Mouse (Mus musculus) testis, adult 2 months (tissue): ENCODE measurements around the gene Cmtm4. TPM values are rescaled to one million over a fixed set of nuclear protein-coding genes. Genes with fewer than 3 reads are reported as not detected.

Source experiments
- H3K27ac ChIP-seq: fragments of 200-500 bp; 2 replicates; pipeline ENCODE4 v1.5.1; 2012; ENCODE audit warnings: low read depth, low read length; ENCODE audit not compliant: control insufficient read depth, insufficient read depth
- H3K27me3 ChIP-seq: fragments of 200-500 bp; 2 replicates; pipeline ENCODE4 v1.6.1; 2012; ENCODE audit warnings: mild to moderate bottlenecking, low read length, moderate library complexity; ENCODE audit not compliant: control insufficient read depth, insufficient read depth
- H3K36me3 ChIP-seq: fragments of 200-500 bp; 2 replicates; pipeline ENCODE4 v1.6.1; 2012; ENCODE audit warnings: mild to moderate bottlenecking, low read length; ENCODE audit not compliant: control insufficient read depth, insufficient read depth
- H3K4me1 ChIP-seq: fragments of 200-500 bp; 2 replicates; pipeline ENCODE4 v1.6.1; 2012; ENCODE audit warnings: low read length; ENCODE audit not compliant: control insufficient read depth, insufficient read depth
- H3K4me3 ChIP-seq: fragments of 200-500 bp; 2 replicates; pipeline ENCODE4 v1.5.1; 2012; ENCODE audit warnings: low read depth, mild to moderate bottlenecking, low read length, moderate library complexity, mixed read lengths; ENCODE audit not compliant: control insufficient read depth
- CTCF ChIP-seq: fragments of 200-500 bp; IDR thresholded peaks from 2 replicates; pipeline ENCODE4 v1.5.1; 2012; ENCODE audit warnings: low read depth, mild to moderate bottlenecking, inconsistent platforms, low read length, moderate library complexity; ENCODE audit not compliant: control insufficient read depth, insufficient read depth, insufficient replicate concordance
- POLR2A ChIP-seq: fragments of 200-500 bp; IDR thresholded peaks from 2 replicates; pipeline ENCODE4 v1.6.1; 2012; ENCODE audit warnings: low read depth, mild to moderate bottlenecking, inconsistent platforms, low read length, moderate library complexity; ENCODE audit not compliant: control insufficient read depth
- polyA plus RNA-seq: library from polyadenylated mRNA; depleted of rRNA; stranded (reverse); fragments of >200 nt; gene quantifications from 2 replicates; pipeline ENCODE4 v1.2.3, GENCODE M21; 2012; rRNA removed

The Cmtm4 gene
- polyA plus RNA-seq: 2.0 and 2.2 TPM in 2 replicates

GRCm38 (mm10) chr8:104395703-104396357 lies at the start of gene Cmtm4:
Gene Cmtm4 (minus strand): TSS chr8:104395807.
- Histone ChIP-seq H3K27ac (no peak within 1 kb of the TSS), H3K27me3 (no peaks in the 10 kb centered on the region), H3K36me3 (no peaks in the 10 kb centered on the region), H3K4me1 (peaks cover 12% of the 10 kb centered on the region), H3K4me3 (peak within 1 kb of the TSS; percentile 90)
- TF ChIP-seq CTCF (no peak), POLR2A (no peak)

GRCm38 (mm10) chr8:104445248-104445647 lies 49.6 kb upstream of the Cmtm4 start:
- Histone ChIP-seq H3K4me1 (peaks cover 4% of the 10 kb centered on the region), H3K27ac (no peak overlapping the region), H3K36me3 (no peaks in the 10 kb centered on the region), H3K4me3 (no peak overlapping the region), H3K27me3 (no peaks in the 10 kb centered on the region)
- TF ChIP-seq CTCF: no peak
- TF ChIP-seq POLR2A: no peak

- H3K4me3 ChIP-seq: peak overlapping the region; percentile 91
- TF ChIP-seq CTCF (no peak), POLR2A (no peak)
- no peaks in the 10 kb centered on the region; the same call in 1 of the 2 replicates for H3K36me3 ChIP-seq
- peak overlapping the region; percentile 95; the same call in 1 of the 2 replicates for H3K27ac ChIP-seq
- no peaks in the 10 kb centered on the region for H3K27me3 ChIP-seq
- H3K4me1 ChIP-seq: peaks cover 4% of the 10 kb centered on the region
These were observed 47.6 kb upstream of the Cmtm4 start for GRCm38 (mm10) chr8:104443125-104443679.

- H3K4me3 ChIP-seq: peak within 1 kb of the TSS; percentile 91
These were observed 46.9 kb upstream of the Cmtm4 start, which contains the start of gene Dync1li2 for GRCm38 (mm10) chr8:104442299-104443124. Gene Dync1li2 (minus strand): TSS chr8:104443047.

GRCm38 (mm10) chr8:104441613-104442012 lies 46.0 kb upstream of the Cmtm4 start:
- Histone ChIP-seq H3K4me3 (peak overlapping the region; percentile 91), H3K27ac (no peak overlapping the region), H3K27me3 (no peaks in the 10 kb centered on the region), H3K36me3 (no peaks in the 10 kb centered on the region; the same call in 1 of the 2 replicates), H3K4me1 (peaks cover 4% of the 10 kb centered on the region)
- TF ChIP-seq CTCF (no peak), POLR2A (no peak)

More at GRCm38 (mm10) chr8:104442299-104443124, 46.9 kb upstream of the Cmtm4 start, which contains the start of gene Dync1li2:
- Histone ChIP-seq H3K27me3 (no peaks in the 10 kb centered on the region), H3K27ac (peak within 1 kb of the TSS; percentile 95), H3K4me1 (peaks cover 4% of the 10 kb centered on the region), H3K36me3 (no peaks in the 10 kb centered on the region; the same call in 1 of the 2 replicates)
- TF ChIP-seq POLR2A (peak; percentile 76), CTCF (peak; percentile 81; the same call in 1 of the 2 replicates)

- no peak overlapping the region for H3K4me3 ChIP-seq
- TF ChIP-seq CTCF (no peak), POLR2A (no peak)
- H3K27ac ChIP-seq: no peak overlapping the region
- peaks cover under 1% of the 10 kb centered on the region; the same call in 1 of the 2 replicates for H3K36me3 ChIP-seq
- peaks cover 4% of the 10 kb centered on the region for H3K4me1 ChIP-seq
- H3K27me3 ChIP-seq: no peaks in the 10 kb centered on the region
These were observed 43.9 kb upstream of the Cmtm4 start for GRCm38 (mm10) chr8:104439461-104439860.
